Mouse (Mus musculus): ENCODE measurements around the gene Dbil5.

Dbil5 gene

DNA sequence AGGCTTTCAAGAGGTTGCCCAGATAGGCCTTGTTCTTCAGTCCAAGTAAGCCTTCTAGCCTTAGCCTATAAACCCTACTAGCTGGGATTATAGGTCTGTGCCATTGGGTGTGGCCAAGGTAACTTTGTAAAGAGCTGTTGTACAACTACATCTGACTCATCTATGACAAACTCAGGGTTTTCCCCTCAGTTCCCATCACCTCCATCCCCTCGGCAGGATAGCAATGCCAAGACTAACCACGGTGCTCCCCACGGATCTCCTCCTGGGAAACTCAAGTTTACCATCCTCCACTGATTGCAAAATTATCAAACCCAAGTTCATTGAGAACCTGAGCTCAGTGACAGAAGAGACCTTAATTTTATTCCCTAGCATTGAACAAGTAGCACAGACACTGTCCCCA is 18.7 kb downstream of the Dbil5 start:
- no peak for DNase-seq (ENCODE audit: low spot score)

GRCm38 (mm10) chr11:76239750-76240149 is 22.3 kb downstream of the Dbil5 start:
- no peak for DNase-seq (ENCODE audit: low spot score)

GRCm38 (mm10) chr11:76242901-76243810 is 25.7 kb downstream of the Dbil5 start, which contains the start of the genes Mrm3 and Glod4:
Gene Mrm3, plus strand, starts transcription at chr11:76243715.
Gene Glod4, minus strand, starts transcription at chr11:76243725.
- peak; percentile 87 for DNase-seq (ENCODE audit: low spot score)

- no peak for DNase-seq (ENCODE audit: low spot score)
These were observed 26.6 kb downstream of the Dbil5 start for GRCm38 (mm10) chr11:76243811-76244546.

- DNase-seq (ENCODE audit: low spot score) = no peak
These were observed 29.0 kb downstream of the Dbil5 start for GRCm38 (mm10) chr11:76246439-76246838.

DNA sequence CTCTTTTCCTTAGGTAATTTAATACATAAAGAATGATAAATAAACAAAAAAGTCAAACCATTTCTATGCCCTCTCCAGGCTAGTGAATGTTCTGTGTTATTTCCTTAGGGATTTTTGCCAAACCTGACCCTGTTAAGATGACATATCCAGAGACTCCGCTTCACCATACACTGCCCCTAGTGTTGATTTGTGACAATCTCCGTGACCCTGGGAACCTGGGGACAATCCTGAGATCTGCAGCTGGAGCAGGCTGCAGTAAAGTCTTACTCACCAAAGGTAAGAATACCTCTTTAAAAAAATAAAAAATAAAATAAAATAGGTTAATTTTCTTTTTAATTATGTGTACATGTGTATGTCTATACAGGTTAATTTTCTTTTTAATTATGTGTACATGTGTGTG is 29.8 kb downstream of the Dbil5 start:
- no peak for DNase-seq (ENCODE audit: low spot score)

GRCm38 (mm10) chr11:76252036-76252435 is 34.6 kb downstream of the Dbil5 start:
- DNase-seq (ENCODE audit: low spot score) = no peak

DNA sequence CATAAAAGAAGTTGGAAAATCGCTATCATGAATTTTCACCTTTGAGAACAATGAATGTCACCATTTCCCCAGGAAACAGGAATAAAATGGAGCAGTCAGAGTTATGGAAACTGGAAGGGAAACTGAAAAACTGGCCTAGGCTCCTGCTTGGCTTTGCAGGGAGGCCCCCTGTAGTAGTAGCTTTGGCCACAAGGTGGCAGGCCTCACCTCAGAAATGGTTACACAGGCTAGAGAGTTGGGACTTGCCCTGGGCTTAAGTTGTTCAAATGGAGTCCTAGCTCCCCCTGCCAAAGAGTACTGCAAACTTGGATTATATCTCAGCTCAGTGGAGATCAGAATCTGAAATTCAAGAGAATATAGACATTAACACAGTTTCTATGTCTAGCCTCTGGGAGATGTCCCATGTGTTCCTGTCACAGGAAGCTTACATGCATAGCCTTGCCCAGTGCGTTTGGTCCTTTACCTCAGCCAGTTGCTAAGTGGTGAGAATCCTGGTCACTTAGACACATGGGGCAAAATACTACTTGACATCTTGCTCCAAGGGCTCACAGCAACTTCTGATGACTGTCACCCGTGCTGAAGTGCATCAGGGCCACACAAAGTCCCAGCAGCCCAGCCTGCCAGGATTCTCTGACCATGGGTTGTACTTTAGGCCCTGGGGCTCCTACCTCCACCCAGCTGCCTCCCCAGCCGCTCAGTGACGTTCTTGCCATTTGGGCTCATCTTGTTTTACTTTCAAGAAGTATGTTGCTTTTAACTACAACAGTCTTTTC is 35.9 kb downstream of the Dbil5 start:
- DNase-seq (ENCODE audit: low spot score) = peak; percentile 77

DNA sequence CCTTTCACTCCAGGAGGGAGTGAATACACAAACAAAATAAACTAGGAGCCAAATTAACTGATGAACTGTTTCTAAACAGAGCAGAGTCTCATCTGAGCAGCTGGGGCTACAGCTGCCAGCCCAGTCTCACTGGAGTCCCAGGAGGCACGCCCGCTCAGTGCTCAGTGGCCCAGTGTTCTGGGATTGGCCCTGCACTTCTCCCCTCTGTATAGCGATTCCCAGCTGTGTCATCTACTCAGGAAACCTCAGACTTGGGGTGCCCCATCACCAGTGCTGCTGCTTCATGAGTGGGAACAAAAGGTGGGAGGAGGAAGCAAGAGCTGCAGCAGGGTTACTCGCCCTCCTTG is 36.5 kb downstream of the Dbil5 start:
- DNase-seq (ENCODE audit: low spot score) = no peak

DNA sequence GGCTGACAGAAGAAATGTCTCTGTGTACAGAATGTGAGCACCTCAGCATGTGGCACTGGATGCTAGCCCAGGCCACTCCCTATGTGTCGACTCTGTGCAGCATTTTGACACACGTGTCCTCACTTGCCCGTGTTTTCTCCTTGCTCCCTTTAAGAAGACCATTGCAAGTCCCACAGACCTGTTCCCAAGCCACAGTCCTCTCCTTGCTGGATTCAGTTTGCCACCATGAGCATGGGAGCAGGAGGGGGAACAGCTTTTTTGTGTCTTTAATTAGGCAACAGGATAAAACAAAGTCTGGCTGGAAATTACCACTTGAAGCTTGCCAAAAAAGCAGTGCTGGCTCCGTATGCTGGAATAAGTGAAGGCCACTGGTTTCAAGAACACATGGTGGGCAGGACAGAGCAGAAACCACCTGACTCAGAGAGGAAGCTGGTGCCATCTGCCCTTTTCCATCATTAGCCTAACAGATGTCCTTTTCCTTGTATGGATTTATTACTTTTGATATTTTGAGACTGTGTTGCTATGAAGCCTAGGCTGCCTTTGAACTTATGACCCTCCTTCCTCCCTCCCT is 38.1 kb downstream of the Dbil5 start:
- no peak for DNase-seq (ENCODE audit: low spot score)

GRCm38 (mm10) chr11:76256129-76256528 is 38.7 kb downstream of the Dbil5 start:
- no peak for DNase-seq (ENCODE audit: low spot score)

GRCm38 (mm10) chr11:76257386-76257785 is 40.0 kb downstream of the Dbil5 start:
- DNase-seq (ENCODE audit: low spot score) = no peak

DNA sequence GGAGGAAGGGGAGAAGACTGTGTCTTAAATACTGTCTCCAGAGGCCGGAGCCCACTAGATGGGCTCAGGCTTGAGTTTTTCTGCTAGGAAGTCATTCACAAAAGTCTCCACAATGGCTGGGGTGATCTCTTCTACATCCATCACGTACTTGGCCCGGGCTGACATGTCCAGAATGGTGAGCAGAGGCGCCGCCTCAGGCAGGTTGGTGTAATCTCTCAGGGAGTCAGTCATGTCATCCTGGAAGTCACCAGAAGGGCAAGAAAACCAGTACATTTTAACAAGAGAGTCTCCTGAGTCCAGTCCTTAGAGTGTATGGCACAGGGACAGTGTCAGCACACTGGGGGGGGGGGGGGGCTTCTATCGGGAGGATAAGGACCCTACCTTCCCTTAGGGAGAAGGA is 41.1 kb downstream of the Dbil5 start:
- no peak for DNase-seq (ENCODE audit: low spot score)

DNA sequence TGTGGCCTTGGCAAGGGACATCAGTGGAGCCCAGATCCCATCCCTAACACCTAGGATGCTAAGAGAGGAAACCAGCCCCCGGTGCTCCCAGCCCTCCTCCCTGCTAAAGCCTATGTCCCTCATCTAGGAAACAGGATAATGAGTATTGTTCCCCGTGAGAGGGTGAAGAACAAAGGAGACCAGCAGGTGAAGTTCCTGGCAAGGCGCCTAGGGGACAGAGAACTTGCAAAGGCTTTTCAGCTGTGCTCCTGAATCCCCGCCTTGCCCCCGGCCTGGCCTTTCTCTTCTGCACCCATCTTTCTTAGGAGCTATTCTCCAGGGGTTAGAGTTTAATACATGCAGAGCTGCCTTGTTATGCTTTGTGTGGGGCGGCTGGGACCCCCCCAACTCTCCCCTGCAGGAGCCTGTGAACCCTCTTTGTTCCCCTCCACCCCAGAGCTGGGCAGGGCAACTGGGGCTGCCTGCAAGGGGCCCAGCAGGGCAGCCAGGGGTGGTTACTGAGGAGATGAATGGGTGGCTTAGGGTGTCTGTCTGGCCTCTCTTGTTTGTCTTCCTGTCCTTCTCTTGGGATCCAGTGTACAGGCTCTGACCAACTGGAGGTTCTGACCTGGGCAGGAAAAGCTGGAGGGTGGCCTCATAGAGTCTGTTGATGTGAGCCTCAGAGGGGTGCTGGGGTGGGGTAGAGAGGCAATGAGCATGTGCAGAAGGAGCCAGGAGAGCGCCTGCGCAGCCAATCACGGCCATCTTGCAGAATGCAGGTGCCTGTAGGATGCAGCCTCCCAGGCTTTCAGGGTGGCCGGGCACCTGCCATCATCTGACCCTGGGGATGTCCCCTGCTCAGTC is 43.0 kb downstream of the Dbil5 start:
- DNase-seq (ENCODE audit: low spot score) = no peak

- peak; percentile 31 for DNase-seq (ENCODE audit: low spot score)
These were observed 43.8 kb downstream of the Dbil5 start for GRCm38 (mm10) chr11:76261224-76261623.

DNA sequence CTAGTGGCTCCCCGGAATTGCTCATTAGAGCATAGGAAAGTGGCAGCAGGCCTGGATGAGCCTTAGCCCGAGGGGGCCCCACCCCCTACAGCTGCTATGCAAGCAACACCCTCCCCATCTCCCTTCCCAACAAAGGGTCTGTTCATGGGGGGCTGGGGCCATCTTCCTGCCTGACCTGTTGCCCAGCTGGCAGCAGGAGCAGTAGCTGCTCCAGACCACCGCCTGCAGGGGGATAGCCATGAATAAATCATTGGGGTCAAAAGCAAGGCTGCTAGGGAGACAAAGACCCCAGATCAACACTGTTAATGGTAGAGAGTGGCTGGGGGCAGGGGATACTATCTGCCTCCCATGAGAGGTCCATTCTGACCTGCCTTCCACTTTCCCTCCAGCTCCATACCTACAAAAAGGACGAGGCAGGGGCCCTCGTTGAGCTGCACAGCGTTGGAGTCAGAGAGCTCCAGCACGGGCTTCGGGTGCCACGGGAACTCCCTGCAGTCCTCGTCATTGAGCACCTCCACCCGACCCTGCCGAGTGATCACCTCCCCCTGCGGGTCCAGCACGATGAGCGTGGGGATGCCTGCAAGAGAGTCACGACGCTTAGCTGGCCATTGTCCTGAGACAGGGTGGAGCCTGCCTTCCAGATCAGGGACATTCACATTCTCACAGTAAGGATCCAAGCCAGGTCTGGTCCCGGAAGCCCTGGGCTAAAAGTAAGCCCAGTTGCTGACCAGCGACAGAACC is 45.4 kb downstream of the Dbil5 start:
- no peak for DNase-seq (ENCODE audit: low spot score)

DNA sequence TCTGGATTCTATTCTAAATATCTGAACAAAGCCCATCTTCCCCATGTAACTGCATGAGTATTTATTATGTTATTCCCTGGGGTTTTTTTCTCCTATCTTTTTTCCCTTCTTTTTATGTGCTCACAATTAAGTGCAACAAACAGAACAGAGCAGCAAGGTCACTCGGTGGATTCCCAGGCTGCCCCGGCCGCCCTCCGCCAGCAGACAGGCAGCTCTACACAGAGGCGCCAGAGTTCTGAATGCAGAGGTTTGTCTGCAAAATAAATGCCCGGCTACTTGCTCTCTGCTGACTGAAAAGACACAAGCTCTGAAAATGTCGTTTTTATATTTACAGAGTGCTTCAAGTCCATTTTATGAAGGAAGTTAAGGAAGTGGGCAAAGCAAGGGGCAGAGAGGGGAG is 50.1 kb downstream of the Dbil5 start:
- no peak for DNase-seq (ENCODE audit: low spot score)

- no peak for DNase-seq (ENCODE audit: low spot score)
These were observed 50.6 kb downstream of the Dbil5 start for GRCm38 (mm10) chr11:76268001-76268459.

All from T-cell, adult 2 months (primary cell).